Mouse (Mus musculus) bone marrow, adult 2 months (tissue): ENCODE results near the gene Akr1b3.

ENCODE experiments used
- CTCF ChIP-seq: fragments of 200-500 bp; IDR thresholded peaks from 2 replicates; pipeline ENCODE4 v1.5.1; 2011; ENCODE audit warnings: low read length, control low read depth; ENCODE audit not compliant: control insufficient read depth, insufficient read depth
- POLR2A ChIP-seq: fragments of 200-500 bp; IDR thresholded peaks from 2 replicates; pipeline ENCODE4 v1.6.1; 2011; ENCODE audit warnings: low read depth, mild to moderate bottlenecking, control low read depth, low read length, borderline replicate concordance; ENCODE audit not compliant: control insufficient read depth

DNA sequence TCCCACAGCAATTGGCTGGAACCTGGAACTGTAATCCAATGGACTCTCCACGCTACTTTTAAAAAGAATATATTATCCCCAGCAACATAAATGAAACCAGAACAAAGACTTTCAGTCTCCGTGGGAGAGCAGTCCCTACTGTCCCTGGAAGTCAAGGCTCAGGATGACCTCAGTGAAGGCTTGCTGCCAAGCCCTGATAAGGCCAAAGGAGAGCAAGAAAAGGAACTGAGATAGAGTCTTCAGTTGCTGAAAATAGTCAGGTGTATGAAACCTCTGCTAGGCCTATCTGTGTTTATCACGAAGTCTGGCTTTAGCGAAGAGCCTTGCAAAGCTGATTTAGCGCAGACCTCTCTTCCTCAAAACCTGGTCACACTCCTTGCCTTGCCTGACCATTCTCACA, 14.1 kb upstream of the Akr1b3 start:
- TF ChIP-seq CTCF (no peak), POLR2A (no peak)
